Mouse (Mus musculus) left cerebral cortex, adult 11 months (tissue): Measurements from ENCODE around the gene Pip5k1c.

Experiments
- DNase-seq: peaks from one replicate; pipeline ENCODE4 v3.0.0; 2022; ENCODE audit warnings: low spot score

Gene Pip5k1c

DNA sequence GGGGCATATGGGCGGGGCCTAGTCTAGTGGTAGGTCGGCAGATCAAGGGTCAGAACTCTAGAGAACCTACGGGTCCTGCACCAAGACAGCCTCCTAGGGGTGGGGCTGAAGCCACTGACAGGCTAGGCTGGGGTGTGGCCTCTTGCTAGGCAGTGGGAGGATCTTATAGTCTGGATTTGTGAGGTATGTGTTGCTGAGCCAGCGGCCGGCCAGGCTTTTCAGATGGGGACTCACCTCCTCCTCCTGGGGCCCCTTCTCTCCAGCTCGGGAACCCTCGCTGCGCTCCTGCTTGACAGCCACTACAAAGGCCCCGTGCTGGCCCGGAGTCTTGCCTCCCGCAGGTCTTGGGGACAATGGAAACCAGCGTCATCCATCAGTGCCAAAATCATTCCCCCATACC is 56.4 kb downstream of the Pip5k1c start:
- DNase-seq = no peak

- no peak for DNase-seq
These were observed 57.2 kb downstream of the Pip5k1c start for GRCm38 (mm10) chr10:81349961-81350350.

- peak; percentile 99 for DNase-seq
These were observed 57.7 kb downstream of the Pip5k1c start, which contains the start of gene Hmg20b for GRCm38 (mm10) chr10:81350351-81351063. TSS of gene Hmg20b (minus strand) at chr10:81350480.

GRCm38 (mm10) chr10:81351678-81352291 is 59.0 kb downstream of the Pip5k1c start:
- no peak for DNase-seq

GRCm38 (mm10) chr10:81354738-81355477 is 62.1 kb downstream of the Pip5k1c start:
- DNase-seq = no peak

DNA sequence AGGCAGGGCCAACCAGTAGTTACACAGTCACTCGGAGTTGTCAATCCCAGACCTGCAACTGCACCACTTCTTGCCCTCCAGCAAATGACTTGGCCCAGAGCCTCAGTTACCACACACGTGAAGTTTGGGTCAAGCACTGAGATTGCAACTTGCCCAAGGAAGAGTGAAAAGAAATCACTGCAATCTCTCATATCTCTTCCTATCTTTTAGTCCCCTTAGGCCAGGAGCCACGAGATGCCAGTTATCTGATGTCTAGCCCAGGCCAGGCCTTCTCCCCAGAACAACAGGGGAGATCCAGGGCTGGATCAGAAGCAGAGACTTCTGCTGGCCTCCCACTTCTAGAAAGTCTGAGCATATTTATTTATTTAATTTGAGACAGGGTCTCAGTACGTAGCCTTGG is 62.8 kb downstream of the Pip5k1c start:
- DNase-seq = no peak

DNA sequence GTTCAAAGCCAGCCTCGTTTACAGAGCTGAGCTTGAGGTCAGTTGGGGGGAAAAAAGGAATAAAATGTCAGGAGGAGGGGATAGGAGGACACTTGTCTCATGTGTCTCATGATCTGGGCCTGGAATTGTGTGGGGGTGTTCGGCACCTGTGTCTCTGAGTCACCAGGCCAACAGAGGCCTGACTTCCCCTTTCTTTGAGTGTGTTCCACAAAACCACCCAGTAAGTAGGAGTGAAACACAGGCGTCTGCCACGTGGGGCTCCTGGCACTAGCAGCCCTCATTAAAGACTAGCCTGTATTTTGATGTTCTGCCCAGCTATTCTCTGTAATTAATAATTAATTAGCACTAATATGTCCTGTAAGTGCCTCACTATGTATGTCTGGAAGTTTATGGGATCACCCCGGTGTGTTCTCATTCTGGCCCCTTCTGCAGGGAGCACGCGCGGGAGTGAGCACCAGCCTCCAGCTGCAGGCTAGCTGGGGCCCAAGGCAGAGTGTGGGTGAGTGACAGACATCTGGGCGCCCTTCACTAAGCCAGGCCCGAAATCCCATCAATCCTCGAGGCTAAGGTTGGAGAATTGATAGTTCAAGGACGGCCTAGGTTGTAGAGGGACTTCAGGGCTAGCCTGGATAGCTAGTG is 63.7 kb downstream of the Pip5k1c start:
- no peak for DNase-seq

DNA sequence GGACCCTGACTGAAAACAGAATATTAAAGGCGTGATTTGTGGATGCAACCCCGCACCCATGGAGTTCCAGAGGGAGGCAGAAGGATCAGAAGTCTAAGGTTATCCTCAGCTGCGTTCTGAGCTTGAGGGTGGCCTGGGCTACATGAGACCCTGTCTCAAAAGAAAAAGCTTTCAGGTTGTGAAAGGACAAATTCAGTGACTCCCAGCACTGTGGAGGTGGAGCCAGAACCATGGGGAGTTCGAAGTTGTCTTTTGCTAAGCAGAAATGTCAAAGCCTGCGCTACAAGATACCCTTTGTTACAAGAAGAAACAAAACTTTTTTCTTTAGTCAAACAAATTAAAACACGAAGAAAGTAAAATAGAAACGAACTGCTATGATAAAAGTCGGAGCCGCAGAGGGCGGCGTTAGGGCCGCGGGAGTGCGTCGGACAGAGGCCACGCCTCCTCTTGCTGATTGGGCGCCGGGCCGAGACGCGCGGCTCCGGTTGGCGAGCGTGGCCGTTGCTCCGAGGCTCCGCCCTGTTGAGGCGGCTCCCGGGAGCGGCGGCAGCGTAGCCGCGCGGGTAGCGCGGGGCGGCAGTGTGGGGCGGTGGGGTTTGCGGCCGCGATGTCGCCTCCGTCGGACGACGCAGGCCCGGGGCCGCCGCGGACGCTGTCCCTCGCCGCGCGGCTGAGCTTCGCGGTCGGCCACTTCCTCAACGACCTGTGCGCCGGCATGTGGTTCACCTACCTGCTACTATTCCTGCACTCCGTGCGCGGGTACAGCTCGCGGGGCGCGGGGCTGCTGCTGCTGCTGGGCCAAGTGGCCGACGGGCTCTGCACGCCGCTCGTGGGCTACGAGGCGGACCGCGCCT is 64.5 kb downstream of the Pip5k1c start, which contains the start of gene Mfsd12:
Gene Mfsd12, plus strand, starts transcription at position 501 of the 854 bp plus-strand sequence.
- peak; percentile 77 for DNase-seq

DNA sequence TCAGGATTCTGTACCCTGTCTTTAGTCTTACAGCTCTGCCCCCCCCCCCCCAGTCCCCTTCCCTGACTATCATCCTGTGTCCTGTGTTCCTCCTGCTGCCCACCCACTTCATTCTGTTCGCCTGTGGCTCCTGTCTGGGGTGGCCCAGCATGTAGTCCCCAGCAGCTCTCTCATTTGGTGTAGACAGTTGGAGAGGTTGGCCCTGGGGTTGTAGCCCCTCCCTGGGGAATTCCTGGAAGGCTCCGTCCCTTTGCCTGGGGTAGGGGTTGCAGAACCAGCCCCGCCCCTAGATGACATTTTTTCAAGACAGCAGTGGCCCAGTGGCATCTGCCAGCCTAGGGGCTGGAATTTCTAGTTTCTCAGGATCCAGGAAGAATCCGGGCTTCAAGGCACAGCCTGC is 65.4 kb downstream of the Pip5k1c start:
- no peak for DNase-seq

- DNase-seq = no peak
These were observed 66.1 kb downstream of the Pip5k1c start for GRCm38 (mm10) chr10:81358841-81359240.

GRCm38 (mm10) chr10:81360721-81361120 is 68.0 kb downstream of the Pip5k1c start:
- no peak for DNase-seq

- DNase-seq = no peak
These were observed 69.7 kb downstream of the Pip5k1c start for GRCm38 (mm10) chr10:81362336-81362949.

- DNase-seq = no peak
These were observed 70.9 kb downstream of the Pip5k1c start for GRCm38 (mm10) chr10:81363436-81364346.

DNA sequence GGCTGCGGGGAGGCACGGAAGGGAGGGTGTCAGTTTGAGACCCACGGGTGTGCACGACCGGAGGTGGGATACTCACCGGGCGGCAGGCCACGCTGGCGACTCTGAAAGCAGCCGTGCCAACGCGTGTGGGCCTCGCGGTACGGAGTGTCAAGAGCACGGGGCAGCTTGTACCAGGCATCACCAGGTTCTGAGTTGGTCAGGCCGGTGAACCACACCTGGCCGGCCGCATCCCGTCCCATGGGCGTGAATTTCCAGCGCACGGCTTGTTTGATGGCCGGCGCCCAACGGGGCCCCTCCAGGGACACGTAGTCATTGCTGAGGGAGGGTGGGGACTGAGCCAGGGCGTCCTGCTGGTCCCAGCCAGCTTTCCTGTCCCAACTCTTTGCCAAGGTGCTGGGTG is 71.9 kb downstream of the Pip5k1c start:
- no peak for DNase-seq

DNA sequence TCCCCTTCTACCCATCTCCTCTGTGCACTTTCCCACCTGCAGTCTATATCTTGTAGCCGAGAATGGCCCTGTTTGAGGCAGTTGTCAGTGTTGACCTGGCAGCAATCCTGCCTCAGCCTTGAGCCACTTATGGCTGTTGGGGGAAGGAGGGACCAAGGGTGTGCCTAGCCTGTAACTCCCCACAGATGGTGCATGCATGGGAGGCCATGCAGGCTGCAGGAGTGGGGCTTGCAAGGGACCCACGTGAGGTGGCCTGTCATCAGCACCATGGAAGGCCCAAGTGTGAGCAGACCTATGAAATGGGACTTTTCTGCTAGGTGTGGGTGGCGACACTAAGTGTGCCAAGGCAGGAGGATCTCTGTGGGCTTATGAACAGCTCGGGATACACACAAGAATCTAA is 72.3 kb downstream of the Pip5k1c start:
- no peak for DNase-seq

DNA sequence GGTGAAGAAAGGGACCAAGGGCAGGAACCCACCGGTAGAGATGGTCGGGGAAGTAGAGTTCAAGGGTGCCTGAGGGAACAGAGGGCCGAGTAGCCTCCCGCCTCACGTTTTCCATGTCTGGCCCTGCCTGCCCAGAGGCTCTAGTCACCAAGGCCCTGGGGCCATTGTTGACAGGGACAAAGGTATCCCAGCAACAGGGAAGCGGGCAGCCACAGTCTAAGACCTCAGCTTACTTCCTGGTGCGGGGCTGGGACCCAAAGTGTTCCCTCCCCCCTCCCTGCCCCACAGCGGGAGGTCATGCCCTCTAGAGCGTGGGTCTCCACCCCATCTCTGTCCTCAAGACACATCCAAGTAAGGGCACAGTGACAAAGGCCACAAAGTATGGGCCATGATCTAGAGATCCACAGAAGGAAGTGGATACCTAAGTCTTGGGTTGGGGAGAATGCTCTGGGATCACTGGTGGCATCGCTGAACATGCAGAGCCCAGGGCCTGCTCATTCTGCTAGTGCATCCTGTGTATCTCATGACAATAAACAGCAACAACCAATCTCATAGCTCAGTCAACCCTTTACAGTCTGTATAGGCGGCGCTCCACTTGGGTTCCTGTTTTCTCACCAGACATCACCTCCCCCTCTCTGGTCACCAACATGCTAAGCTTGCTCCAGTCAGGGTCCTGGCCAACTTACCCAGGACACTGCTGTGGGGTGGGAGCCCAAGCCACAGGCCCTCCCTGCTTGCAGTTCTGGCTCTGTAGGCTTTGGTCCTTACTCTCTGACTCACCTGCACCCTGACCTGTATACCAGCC is 73.1 kb downstream of the Pip5k1c start, which contains the start of gene 4930404N11Rik:
Gene 4930404N11Rik, minus strand, starts transcription at position 145 of the 805 bp plus-strand sequence.
- no peak for DNase-seq

DNA sequence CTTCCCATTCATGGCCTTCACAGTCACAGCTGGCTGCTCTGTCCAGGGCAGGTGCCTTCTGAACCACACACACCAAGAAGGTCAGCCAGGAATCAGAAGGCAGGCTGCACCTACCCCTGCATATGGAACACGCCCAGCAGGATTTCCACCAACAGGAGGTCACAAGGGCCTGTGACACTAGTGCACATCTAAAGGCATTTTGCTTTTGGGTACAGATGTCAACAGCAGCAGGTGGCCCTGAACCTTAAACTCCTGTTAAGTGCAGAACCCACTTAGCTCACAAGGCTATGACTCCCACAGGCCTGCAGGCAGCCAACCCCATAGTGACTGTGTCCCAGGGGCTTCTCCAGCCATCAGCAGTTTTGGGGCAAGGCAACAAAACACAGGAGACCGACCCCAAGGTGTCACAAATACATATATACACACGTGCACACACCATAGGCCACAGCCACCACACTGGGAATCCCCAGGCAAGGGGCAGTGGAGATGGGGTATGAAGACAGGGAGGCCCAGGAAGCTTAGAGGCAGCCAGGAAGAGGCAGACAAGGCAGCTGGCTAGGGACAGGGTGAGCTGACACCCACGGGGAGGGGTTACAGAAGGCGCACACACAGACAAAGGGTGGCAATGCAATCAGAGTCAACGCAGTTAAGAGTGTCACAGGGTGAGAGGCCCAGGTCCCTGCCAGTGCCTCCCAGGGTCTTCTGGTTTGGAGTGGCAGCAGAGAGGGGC is 73.9 kb downstream of the Pip5k1c start:
- DNase-seq = no peak

- no peak for DNase-seq
These were observed 74.4 kb downstream of the Pip5k1c start for GRCm38 (mm10) chr10:81367207-81367495.
